Mouse (Mus musculus): ENCODE data around the gene Foxp1.

DNA sequence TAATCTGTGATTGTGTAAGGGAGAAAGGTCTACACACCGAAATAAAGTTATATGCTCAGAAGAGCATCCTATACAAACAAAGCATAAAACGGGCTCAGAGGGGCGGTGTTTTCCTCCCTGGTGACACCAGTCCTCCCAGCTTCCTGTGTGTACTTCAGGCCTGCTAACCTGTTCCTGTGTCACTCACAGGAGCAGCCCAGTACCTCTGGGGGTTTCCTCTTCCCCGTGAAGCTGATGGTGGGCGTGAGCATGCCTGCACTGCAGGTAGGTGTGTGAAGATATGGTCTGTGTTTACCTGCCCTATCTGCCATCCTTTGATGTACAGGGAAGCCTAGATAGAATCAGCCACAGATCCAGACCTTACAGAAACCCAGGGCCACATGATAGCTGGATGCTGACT, 142.4 kb downstream of the Foxp1 start:
- no peak for TF ChIP-seq CTCF (IDR thresholded peaks at IDR 0.05; ENCODE audit: low read depth)
- no peak for TF ChIP-seq EP300 (IDR thresholded peaks at IDR 0.05; ENCODE audit: low read depth)
